Mouse (Mus musculus): ENCODE data around the gene Chd2. TPM values are rescaled to one million over a fixed set of nuclear protein-coding genes. Genes with fewer than 3 reads are reported as not detected.

Gene Chd2
- polyA plus RNA-seq, 2 experiments: 55.6 to 56.5 TPM

DNA sequence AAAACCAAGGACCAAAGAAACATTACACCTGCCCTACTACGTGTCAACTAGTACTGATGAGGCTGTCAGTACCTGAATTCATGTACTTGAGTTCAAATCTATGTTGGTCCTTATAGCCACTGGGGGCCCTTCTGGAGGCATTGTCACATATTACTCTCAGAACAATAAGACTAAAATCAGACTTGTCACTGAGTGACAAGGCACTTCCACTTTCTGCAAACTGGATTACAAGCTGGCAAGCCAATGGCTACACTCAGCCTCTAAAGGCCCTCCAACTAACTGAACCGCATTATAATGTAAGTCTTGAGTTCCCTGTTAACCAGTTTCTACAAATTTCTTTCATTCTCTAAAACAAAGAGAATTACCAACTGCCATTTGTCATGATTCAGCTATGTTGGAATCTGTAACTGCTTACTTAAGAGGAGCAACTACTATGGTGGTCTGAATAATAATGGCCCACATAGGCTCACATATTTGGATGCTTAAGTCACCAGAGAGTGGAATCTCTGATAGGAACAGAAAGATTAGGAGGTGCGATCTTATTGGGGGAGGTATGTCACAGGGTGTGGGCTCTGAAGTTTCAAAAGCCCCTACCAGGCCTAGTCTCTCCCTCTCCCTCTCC is 89.3 kb downstream of the Chd2 start:
- H3K27me3 ChIP-seq (ENCODE audit: control insufficient read depth, insufficient read depth, low read length): no peaks in the 10 kb centered on the region
- no peak for ATAC-seq (ENCODE audit: low FRiP score, low read depth)
- peaks cover 97% of the 10 kb centered on the region for H3K36me3 ChIP-seq (ENCODE audit: control insufficient read depth, insufficient read depth, low read length)
- no peak overlapping the region for H3K9ac ChIP-seq (ENCODE audit: low read depth, low read length, severe bottlenecking)
- H3K9me3 ChIP-seq (ENCODE audit: control insufficient read depth, low read length): no peaks in the 10 kb centered on the region
- TF ChIP-seq POLR2A (IDR thresholded peaks at IDR 0.05; ENCODE audit: borderline replicate concordance, extremely low read depth, insufficient read depth, insufficient read length): no peak
- H3K4me3 ChIP-seq (replicated peaks; ENCODE audit: low read length): no peak overlapping the region
- H3K4me1 ChIP-seq (ENCODE audit: control insufficient read depth, insufficient read depth, low read length): no peaks in the 10 kb centered on the region
- no peak overlapping the region for H3K27ac ChIP-seq (replicated peaks; ENCODE audit: low read depth, low read length)
- DNase-seq (ENCODE audit: low spot score): no peak
- H3K4me2 ChIP-seq (replicated peaks; ENCODE audit: low read depth, low read length, severe bottlenecking): no peak overlapping the region
- 98% methylated on average over 3 of the region's 3 CpGs for WGBS

DNA sequence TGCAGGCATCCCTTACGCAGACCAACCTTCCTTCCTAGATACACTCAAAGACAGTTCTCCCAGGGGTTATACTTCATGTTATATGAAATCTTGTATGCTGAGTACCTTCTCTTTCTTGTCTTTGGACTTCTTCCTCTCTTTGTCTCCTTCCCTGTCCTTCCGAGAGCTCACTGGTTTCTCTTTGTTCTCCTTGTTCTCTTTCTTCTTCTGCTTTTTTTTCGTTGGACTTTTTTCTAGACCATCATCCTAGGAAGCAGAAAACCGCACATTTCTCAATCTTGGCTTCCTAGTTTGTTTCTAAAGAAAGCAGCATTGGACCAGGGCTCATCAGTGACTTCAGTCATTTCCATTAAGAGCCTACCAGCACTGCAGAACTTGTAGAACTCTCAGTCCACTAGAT is 90.0 kb downstream of the Chd2 start:
- H3K9ac ChIP-seq (ENCODE audit: low read depth, low read length, severe bottlenecking): no peak overlapping the region
- TF ChIP-seq POLR2A (IDR thresholded peaks at IDR 0.05; ENCODE audit: borderline replicate concordance, extremely low read depth, insufficient read depth, insufficient read length): no peak
- no peak overlapping the region for H3K4me3 ChIP-seq (replicated peaks; ENCODE audit: low read length)
- no peak overlapping the region for H3K27ac ChIP-seq (replicated peaks; ENCODE audit: low read depth, low read length)
- H3K4me2 ChIP-seq (replicated peaks; ENCODE audit: low read depth, low read length, severe bottlenecking): no peak overlapping the region
- WGBS: 92% methylated on average over 4 of the region's 4 CpGs
- no peaks in the 10 kb centered on the region for H3K9me3 ChIP-seq (ENCODE audit: control insufficient read depth, low read length)
- ATAC-seq (ENCODE audit: low FRiP score, low read depth) (no peak), DNase-seq (ENCODE audit: low spot score) (no peak)
- H3K4me1 ChIP-seq (ENCODE audit: control insufficient read depth, insufficient read depth, low read length): no peaks in the 10 kb centered on the region
- H3K27me3 ChIP-seq (ENCODE audit: control insufficient read depth, insufficient read depth, low read length): no peaks in the 10 kb centered on the region
- H3K36me3 ChIP-seq (ENCODE audit: control insufficient read depth, insufficient read depth, low read length): peaks cover 97% of the 10 kb centered on the region

DNA sequence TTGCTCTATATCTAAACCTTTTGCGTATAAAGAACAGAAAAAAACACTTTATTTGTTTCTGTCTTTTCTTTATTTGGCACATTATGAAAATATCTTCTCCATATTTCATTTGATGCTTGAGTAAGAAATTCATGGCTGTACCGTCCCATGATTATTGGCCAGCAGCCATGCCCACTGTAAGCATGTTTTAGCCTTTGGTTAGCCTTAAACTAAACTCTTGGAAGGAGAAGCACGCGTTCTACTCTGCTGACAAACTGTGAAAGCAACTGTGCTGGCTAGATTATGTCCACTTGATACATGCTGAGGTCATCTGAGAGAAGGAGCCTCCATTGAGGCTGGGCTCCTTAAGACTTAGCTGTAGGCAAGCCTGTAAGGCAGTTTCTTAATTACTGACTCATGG is 99.4 kb downstream of the Chd2 start:
- no peaks in the 10 kb centered on the region for H3K9me3 ChIP-seq (ENCODE audit: control insufficient read depth, low read length)
- H3K9ac ChIP-seq (ENCODE audit: low read depth, low read length, severe bottlenecking): no peak overlapping the region
- H3K27me3 ChIP-seq (ENCODE audit: control insufficient read depth, insufficient read depth, low read length): no peaks in the 10 kb centered on the region
- no peaks in the 10 kb centered on the region for H3K4me1 ChIP-seq (ENCODE audit: control insufficient read depth, insufficient read depth, low read length)
- DNase-seq (ENCODE audit: low spot score) (no peak), ATAC-seq (ENCODE audit: low FRiP score, low read depth) (no peak)
- 95% methylated on average over 4 of the region's 4 CpGs for WGBS
- peaks cover 97% of the 10 kb centered on the region for H3K36me3 ChIP-seq (ENCODE audit: control insufficient read depth, insufficient read depth, low read length)
- no peak overlapping the region for H3K27ac ChIP-seq (replicated peaks; ENCODE audit: low read depth, low read length)
- TF ChIP-seq POLR2A (IDR thresholded peaks at IDR 0.05; ENCODE audit: borderline replicate concordance, extremely low read depth, insufficient read depth, insufficient read length): no peak
- H3K4me2 ChIP-seq (replicated peaks; ENCODE audit: low read depth, low read length, severe bottlenecking): no peak overlapping the region
- H3K4me3 ChIP-seq (replicated peaks; ENCODE audit: low read length): no peak overlapping the region

DNA sequence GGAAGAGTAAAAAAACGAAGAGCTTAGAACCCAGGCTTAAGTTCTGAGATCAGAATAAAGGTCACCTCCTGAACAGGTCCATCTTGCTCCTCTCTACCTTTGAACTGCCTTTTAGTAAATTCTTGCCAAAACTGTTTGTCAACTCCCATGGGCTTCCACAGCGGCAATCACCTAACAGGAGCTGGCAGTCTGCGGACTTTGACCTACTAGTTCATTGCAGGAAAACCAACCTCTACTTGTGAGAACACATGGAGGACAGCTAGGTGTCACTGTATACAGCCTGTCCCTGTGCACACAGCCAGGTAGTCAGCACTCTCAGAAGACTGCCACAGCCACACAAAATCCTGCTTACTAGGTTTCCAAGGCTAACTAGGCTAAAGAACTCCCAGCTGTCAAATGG is 99.8 kb downstream of the Chd2 start:
- WGBS: 94% methylated on average over 3 of the region's 3 CpGs
- peaks cover 93% of the 10 kb centered on the region for H3K36me3 ChIP-seq (ENCODE audit: control insufficient read depth, insufficient read depth, low read length)
- H3K4me1 ChIP-seq (ENCODE audit: control insufficient read depth, insufficient read depth, low read length): no peaks in the 10 kb centered on the region

DNA sequence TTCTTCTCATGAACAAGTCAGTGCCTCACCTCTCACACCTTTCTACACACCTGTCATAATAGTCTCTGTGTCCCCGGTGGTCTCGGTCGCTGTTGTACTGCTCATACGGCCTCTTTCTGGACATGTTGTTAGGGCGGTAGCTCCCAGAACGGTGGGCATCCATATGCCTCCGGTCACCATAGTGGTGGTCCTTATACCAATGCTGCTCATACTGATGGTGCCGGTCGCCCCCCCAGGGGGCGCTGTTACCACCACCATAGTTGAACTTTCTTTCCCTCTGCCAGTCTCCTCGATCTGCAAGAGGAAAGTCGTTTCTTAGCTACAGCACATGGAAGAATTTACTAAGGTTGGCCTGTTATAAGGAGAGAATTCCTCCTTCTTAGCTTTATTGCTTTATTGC is 105.9 kb downstream of the Chd2 start:
- no peak overlapping the region for H3K27ac ChIP-seq (replicated peaks; ENCODE audit: low read depth, low read length)
- no peak overlapping the region for H3K4me3 ChIP-seq (replicated peaks; ENCODE audit: low read length)
- no peaks in the 10 kb centered on the region for H3K27me3 ChIP-seq (ENCODE audit: control insufficient read depth, insufficient read depth, low read length)
- no peak overlapping the region for H3K4me2 ChIP-seq (replicated peaks; ENCODE audit: low read depth, low read length, severe bottlenecking)
- H3K9ac ChIP-seq (ENCODE audit: low read depth, low read length, severe bottlenecking): no peak overlapping the region
- peaks cover 77% of the 10 kb centered on the region for H3K36me3 ChIP-seq (ENCODE audit: control insufficient read depth, insufficient read depth, low read length)
- no peak for ATAC-seq (ENCODE audit: low FRiP score, low read depth)
- 67% methylated on average over 12 of the region's 12 CpGs for WGBS
- TF ChIP-seq POLR2A (IDR thresholded peaks at IDR 0.05; ENCODE audit: borderline replicate concordance, extremely low read depth, insufficient read depth, insufficient read length): no peak
- peak; percentile 15 for DNase-seq (ENCODE audit: low spot score)
- H3K9me3 ChIP-seq (ENCODE audit: control insufficient read depth, low read length): no peaks in the 10 kb centered on the region
- no peaks in the 10 kb centered on the region for H3K4me1 ChIP-seq (ENCODE audit: control insufficient read depth, insufficient read depth, low read length)

More for the DNA sequence above, 99.8 kb downstream of the Chd2 start:
- Histone ChIP-seq H3K4me2 (replicated peaks; ENCODE audit: low read depth, low read length, severe bottlenecking) (no peak overlapping the region), H3K9me3 (ENCODE audit: control insufficient read depth, low read length) (no peaks in the 10 kb centered on the region), H3K9ac (ENCODE audit: low read depth, low read length, severe bottlenecking) (no peak overlapping the region), H3K27ac (replicated peaks; ENCODE audit: low read depth, low read length) (no peak overlapping the region), H3K27me3 (ENCODE audit: control insufficient read depth, insufficient read depth, low read length) (no peaks in the 10 kb centered on the region), H3K4me3 (replicated peaks; ENCODE audit: low read length) (no peak overlapping the region)
- ATAC-seq (ENCODE audit: low FRiP score, low read depth) (no peak), DNase-seq (ENCODE audit: low spot score) (no peak)
- TF ChIP-seq POLR2A (IDR thresholded peaks at IDR 0.05; ENCODE audit: borderline replicate concordance, extremely low read depth, insufficient read depth, insufficient read length): no peak

DNA sequence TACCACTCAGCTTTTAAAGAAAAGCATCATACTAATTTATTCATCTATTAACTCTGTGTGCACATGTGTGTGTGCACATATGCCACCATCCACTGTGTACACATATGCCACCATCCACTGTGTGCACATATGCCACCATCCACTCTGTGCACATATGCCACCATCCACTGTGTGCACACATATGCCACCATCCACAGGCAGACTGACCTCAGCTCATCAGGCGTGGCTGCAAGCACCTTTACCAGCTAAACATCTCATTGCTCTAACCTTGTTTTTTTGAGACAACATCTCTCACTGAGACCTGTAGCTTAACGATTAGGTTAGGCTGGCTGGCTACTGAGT is 107.3 kb downstream of the Chd2 start:
- Histone ChIP-seq H3K36me3 (ENCODE audit: control insufficient read depth, insufficient read depth, low read length) (peaks cover 77% of the 10 kb centered on the region), H3K9me3 (ENCODE audit: control insufficient read depth, low read length) (no peaks in the 10 kb centered on the region), H3K27ac (replicated peaks; ENCODE audit: low read depth, low read length) (no peak overlapping the region), H3K4me2 (replicated peaks; ENCODE audit: low read depth, low read length, severe bottlenecking) (no peak overlapping the region), H3K27me3 (ENCODE audit: control insufficient read depth, insufficient read depth, low read length) (no peaks in the 10 kb centered on the region), H3K9ac (ENCODE audit: low read depth, low read length, severe bottlenecking) (no peak overlapping the region), H3K4me3 (replicated peaks; ENCODE audit: low read length) (no peak overlapping the region), H3K4me1 (ENCODE audit: control insufficient read depth, insufficient read depth, low read length) (no peaks in the 10 kb centered on the region)
- no peak for DNase-seq (ENCODE audit: low spot score)
- TF ChIP-seq POLR2A (IDR thresholded peaks at IDR 0.05; ENCODE audit: borderline replicate concordance, extremely low read depth, insufficient read depth, insufficient read length): no peak
- no peak for ATAC-seq (ENCODE audit: low FRiP score, low read depth)
- 86% methylated on average over 2 of the region's 2 CpGs for WGBS

Data from limb, embryonic 14.5 days (tissue).